ENCODE assay signal across 26 mouse cellular contexts in the genomic region with DNA sequence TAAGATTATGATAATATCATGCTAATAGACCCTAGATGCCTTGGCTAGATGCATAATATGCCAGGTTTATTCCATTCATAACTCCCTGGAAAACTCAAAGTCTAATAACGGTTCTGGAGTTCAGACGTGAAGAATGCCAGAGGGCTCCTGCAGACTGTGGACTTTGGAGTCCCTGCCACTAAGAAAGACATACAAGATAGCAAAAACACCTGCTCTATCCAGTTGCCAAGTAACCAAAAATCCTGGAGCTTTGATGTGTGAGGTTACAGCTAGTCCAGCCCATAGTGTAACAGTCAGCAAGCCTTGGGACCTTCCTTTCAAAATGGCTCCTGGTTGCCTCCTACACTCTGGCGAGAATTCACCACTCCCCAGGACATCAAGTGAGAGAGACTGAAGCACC.
"Had no signal": no experiment of that assay in that cellular context is flagged by ENCODE, and none has a peak within 500 bp of the region (broad histone marks: within the 10 kb centered on the region; RNA-seq: fewer than 3 reads in every experiment).

No protein-coding gene starts in this region.

- H3K9me3 ChIP-seq: heart, embryonic 13.5 days; heart, embryonic 15.5 days; hindbrain, embryonic 13.5 days; hindbrain, embryonic 15.5 days; kidney, embryonic 15.5 days; limb, embryonic 10.5 days; limb, embryonic 12.5 days; liver, embryonic 13.5 days had no signal

- H3K4me3 ChIP-seq: gastrocnemius, adult 2 months; heart, adult 2 months; heart, embryonic 13.5 days; heart, embryonic 15.5 days; hindbrain, embryonic 13.5 days; hindbrain, embryonic 15.5 days; kidney, embryonic 15.5 days; layer of hippocampus, adult 2 months; left cerebral cortex, adult 2 months; limb, embryonic 10.5 days; limb, embryonic 12.5 days; liver, embryonic 13.5 days had no signal

- H3K4me2 ChIP-seq: heart, embryonic 11.5 days; heart, embryonic 13.5 days; heart, embryonic 15.5 days; hindbrain, embryonic 13.5 days; hindbrain, embryonic 15.5 days; kidney, embryonic 15.5 days; limb, embryonic 12.5 days; liver, embryonic 11.5 days; liver, embryonic 13.5 days had no signal

- DNase-seq: gastrocnemius, adult 2 months; gastrocnemius, postnatal 10 days; gastrocnemius, postnatal 36 days; heart, adult 11 months; heart, adult 2 months; heart, postnatal 14 days; heart, postnatal 36 days; kidney, adult 18-20 months; kidney, adult 9 months; kidney, postnatal 14 days; kidney, postnatal 4 days; liver; liver, embryonic 13.5 days had no signal

- H3K36me3 ChIP-seq: heart, embryonic 13.5 days; heart, embryonic 15.5 days; hindbrain, embryonic 13.5 days; hindbrain, embryonic 15.5 days; kidney, embryonic 15.5 days; limb, embryonic 10.5 days; limb, embryonic 12.5 days; liver, embryonic 13.5 days had no signal

- H3K4me1 ChIP-seq: heart, embryonic 13.5 days; heart, embryonic 15.5 days; hindbrain, embryonic 13.5 days; hindbrain, embryonic 15.5 days; kidney, embryonic 15.5 days; limb, embryonic 12.5 days; liver, embryonic 13.5 days had no signal

- H3K27ac ChIP-seq: gastrocnemius, adult 2 months; heart, adult 2 months; heart, embryonic 13.5 days; heart, embryonic 15.5 days; hindbrain, embryonic 13.5 days; hindbrain, embryonic 15.5 days; hindbrain, postnatal 0 days; kidney, embryonic 15.5 days; kidney, postnatal 0 days; layer of hippocampus, adult 2 months; left cerebral cortex, adult 2 months; limb, embryonic 10.5 days; limb, embryonic 12.5 days; liver, embryonic 13.5 days had no signal

- H3K27me3 ChIP-seq: heart, embryonic 13.5 days; heart, embryonic 15.5 days; hindbrain, embryonic 13.5 days; hindbrain, embryonic 15.5 days; liver, embryonic 13.5 days had no signal

- ATAC-seq: hindbrain, postnatal 0 days had no signal

- H3K9ac ChIP-seq: heart, embryonic 13.5 days; heart, embryonic 15.5 days; hindbrain, embryonic 13.5 days; hindbrain, embryonic 15.5 days; kidney, embryonic 15.5 days; limb, embryonic 12.5 days; liver, embryonic 13.5 days had no signal
